Mouse (Mus musculus) limb, embryonic 12.5 days (tissue): ENCODE data around the gene Ikzf3. TPM values are rescaled to one million over a fixed set of nuclear protein-coding genes. Genes with fewer than 3 reads are reported as not detected.

Source experiments
- ATAC-seq: fragments of 200-750 bp; cut with Nextera tagmentation; 2 replicates; pipeline ENCODE4 v1.8.0; 2017; ENCODE audit warnings: low read depth, moderate TSS enrichment; ENCODE audit not compliant: insufficient number of reproducible peaks, insufficient read depth, low FRiP score, low TSS enrichment
- H3K27ac ChIP-seq: fragments of 300-500 bp; sonication (generic); 2 replicates; pipeline ENCODE4 v1.5.1; 2016; ENCODE audit warnings: mild to moderate bottlenecking, moderate library complexity
- H3K27me3 ChIP-seq: fragments of 300-500 bp; sonication (generic); 2 replicates; pipeline ENCODE4 v1.6.1; 2016; ENCODE audit warnings: mild to moderate bottlenecking, moderate library complexity
- H3K36me3 ChIP-seq: fragments of 300-500 bp; sonication (generic); 2 replicates; pipeline ENCODE4 v1.6.1; 2016; ENCODE audit warnings: mild to moderate bottlenecking, moderate library complexity
- H3K4me1 ChIP-seq: fragments of 300-500 bp; sonication (generic); replicated peaks from 2 replicates; pipeline ENCODE4 v1.6.1; 2016
- H3K4me2 ChIP-seq: fragments of 300-500 bp; sonication (generic); 2 replicates; pipeline ENCODE4 v1.6.1; 2016; ENCODE audit warnings: mild to moderate bottlenecking, moderate library complexity
- H3K4me3 ChIP-seq: fragments of 300-500 bp; sonication (generic); replicated peaks from 2 replicates; pipeline ENCODE4 v1.5.1; 2016; ENCODE audit warnings: mild to moderate bottlenecking
- H3K9ac ChIP-seq: fragments of 300-500 bp; sonication (generic); replicated peaks from 2 replicates; pipeline ENCODE4 v1.6.1; 2016; ENCODE audit warnings: mild to moderate bottlenecking, moderate library complexity
- H3K9me3 ChIP-seq: fragments of 300-500 bp; sonication (generic); 2 replicates; pipeline ENCODE4 v1.6.1; 2016; ENCODE audit warnings: mild to moderate bottlenecking, moderate library complexity
- WGBS: fragments of 180-500 bp; shearing (Covaris S2); methylation state at CpG from one replicate; pipeline ENCODE4 v1.1.7; 2016; 5-methylcytosine and 5-hydroxymethylcytosine counted together
- polyA plus RNA-seq: library from polyadenylated mRNA; unstranded; fragments of >200 nt; fragmentation: Nextera tagmentation; extraction: Ambion mirVana; gene quantifications from 2 replicates; pipeline ENCODE4 v1.2.1, GENCODE M21; 2016

The Ikzf3 gene
- polyA plus RNA-seq, 1 experiment from 2014 or later: 0.54 TPM

DNA sequence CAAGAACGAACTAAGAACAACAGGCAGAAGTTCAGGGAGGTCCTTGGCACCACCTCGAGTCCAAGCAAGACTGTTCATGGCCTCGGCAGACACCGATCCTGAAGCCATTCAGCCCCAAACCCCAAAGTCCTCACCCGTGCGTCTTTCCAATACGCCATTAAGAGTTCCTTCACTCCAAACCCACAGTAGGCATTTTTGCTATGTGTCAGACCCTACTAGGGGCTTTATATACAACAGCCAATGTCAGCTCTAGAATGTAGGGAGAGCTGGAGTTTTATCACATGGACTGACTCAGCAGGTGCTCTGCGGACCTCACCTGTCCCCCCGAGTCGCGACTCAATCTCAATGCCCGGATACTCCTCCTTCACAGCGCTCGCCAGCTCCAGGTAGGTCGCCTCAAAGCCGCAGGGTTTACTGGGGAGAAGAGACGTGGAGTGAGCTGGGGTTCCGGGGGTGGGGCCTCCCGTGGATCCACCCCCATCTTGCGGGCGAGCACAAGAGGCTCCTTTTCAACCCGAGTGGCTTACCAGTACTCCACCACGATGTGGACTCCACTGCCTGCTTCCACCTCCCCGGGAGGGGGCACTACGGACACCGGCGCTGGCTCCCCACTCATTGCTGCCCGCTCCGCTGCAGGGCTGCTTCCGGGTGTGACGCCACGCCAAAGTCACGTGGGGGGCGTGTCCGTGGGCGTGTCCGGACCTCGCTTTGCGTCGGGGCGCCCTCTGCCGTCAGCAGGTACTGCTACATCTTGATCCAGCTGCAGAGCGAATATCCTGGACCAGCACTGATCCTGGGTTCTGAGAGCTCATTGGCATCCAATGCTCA is 107.3 kb downstream of the Ikzf3 start, which contains the start of gene Mien1:
TSS of gene Mien1 (minus strand) at position 661 of the 828 bp plus-strand sequence.
- Histone ChIP-seq H3K9ac (peak within 1 kb of the TSS; percentile 57), H3K27me3 (no peaks in the 10 kb centered on the region), H3K4me3 (peak within 1 kb of the TSS; percentile 71), H3K4me1 (peaks cover 6% of the 10 kb centered on the region; the same call in 1 of the 2 replicates), H3K36me3 (peaks cover 38% of the 10 kb centered on the region), H3K4me2 (peak within 1 kb of the TSS; percentile 75), H3K27ac (0 out of 2 replicates have a peak within 1 kb of the TSS, but pooled peaks have one; percentile 45), H3K9me3 (no peaks in the 10 kb centered on the region)
- 3% methylated on average over 43 of the region's 43 CpGs for WGBS
- ATAC-seq: peak; percentile 90

DNA sequence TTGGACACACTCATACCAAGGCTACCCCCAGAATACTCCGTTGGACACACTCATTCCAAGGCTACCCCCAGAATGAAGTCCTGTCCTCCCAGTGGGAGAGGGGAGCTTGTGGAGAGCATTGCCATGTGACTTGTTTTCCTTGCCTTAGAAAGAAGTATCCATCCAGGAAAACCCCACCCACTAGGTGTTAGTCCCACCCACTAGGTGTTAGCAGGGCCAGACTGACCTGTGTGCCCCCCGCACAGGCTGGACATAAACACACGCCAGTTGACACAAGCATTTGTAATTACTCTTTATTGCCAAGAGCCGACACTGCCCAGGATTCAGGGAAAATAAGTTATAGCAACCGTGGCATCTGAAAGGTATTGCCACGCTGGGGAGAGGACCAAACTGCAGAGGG is 108.4 kb downstream of the Ikzf3 start:
- H3K4me1 ChIP-seq: peaks cover 6% of the 10 kb centered on the region; the same call in 1 of the 2 replicates
- ATAC-seq: no peak
- no peak overlapping the region for H3K4me3 ChIP-seq
- H3K27me3 ChIP-seq: no peaks in the 10 kb centered on the region
- H3K4me2 ChIP-seq: no peak overlapping the region
- H3K9me3 ChIP-seq: no peaks in the 10 kb centered on the region
- peaks cover 49% of the 10 kb centered on the region for H3K36me3 ChIP-seq
- H3K27ac ChIP-seq: no peak overlapping the region
- WGBS: 79% methylated on average over 6 of the region's 6 CpGs
- no peak overlapping the region for H3K9ac ChIP-seq

DNA sequence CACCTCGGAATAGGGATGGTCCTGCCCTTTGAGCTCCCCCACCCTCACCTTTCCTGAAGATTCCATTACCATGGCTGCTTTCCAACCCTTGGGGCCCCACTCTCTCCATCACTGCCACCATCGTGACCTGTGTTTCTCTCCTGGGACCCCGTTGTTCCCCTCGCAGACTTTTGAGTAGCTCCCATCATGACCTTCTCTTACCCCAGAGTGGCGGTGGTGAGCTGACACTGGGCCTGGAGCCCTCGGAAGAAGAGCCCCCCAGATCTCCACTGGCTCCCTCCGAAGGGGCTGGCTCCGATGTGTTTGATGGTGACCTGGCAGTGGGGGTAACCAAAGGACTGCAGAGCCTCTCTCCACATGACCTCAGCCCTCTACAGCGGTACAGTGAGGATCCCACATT is 110.1 kb downstream of the Ikzf3 start:
- WGBS: 92% methylated on average over 9 of the region's 9 CpGs
- ATAC-seq: no peak
- H3K36me3 ChIP-seq: peaks cover 66% of the 10 kb centered on the region
- H3K9ac ChIP-seq: no peak overlapping the region
- H3K27ac ChIP-seq: no peak overlapping the region
- H3K4me1 ChIP-seq: peaks cover 6% of the 10 kb centered on the region; the same call in 1 of the 2 replicates
- H3K27me3 ChIP-seq: no peaks in the 10 kb centered on the region
- no peaks in the 10 kb centered on the region for H3K9me3 ChIP-seq
- no peak overlapping the region for H3K4me2 ChIP-seq
- no peak overlapping the region for H3K4me3 ChIP-seq

DNA sequence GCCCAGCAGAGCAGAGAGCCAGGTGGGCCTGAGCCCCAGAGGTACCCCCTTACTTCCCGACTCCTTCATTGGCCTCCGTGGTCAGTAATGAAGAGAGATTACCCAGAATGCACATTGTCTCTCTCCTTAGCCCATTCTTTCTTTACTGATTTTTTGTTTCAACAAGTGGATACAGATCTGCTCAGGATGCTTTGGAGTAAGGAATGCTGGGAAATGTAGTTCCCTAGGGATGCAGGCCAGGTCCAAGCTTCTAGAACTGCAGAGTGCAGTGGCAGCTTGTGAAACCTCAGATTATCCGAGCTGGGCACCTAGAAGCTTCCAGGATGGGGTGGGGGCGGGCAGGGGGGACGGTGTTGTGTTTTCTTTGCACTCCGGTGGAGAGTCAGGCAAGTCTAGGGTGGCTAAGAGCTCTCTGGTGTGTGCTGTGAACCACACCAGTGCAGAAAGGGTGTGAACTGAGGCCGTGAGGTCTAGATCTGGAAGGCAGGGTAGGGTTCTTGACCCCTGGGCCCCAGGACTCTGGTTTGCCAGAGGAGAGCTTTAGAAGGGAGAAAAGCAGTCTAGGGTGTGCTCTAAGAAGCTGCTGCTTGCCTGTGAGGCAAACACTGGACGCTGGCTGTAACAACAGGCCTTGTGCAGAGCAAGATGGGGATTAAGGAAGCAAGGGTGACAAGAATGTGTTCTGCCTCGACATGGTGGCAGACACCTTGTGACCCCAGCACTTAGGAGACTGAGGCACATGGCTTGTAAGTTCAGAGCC is 113.9 kb downstream of the Ikzf3 start:
- no peaks in the 10 kb centered on the region for H3K4me1 ChIP-seq
- ATAC-seq: no peak
- H3K9me3 ChIP-seq: no peaks in the 10 kb centered on the region
- H3K27ac ChIP-seq: no peak overlapping the region
- no peak overlapping the region for H3K4me3 ChIP-seq
- H3K9ac ChIP-seq: no peak overlapping the region
- H3K4me2 ChIP-seq: no peak overlapping the region
- H3K36me3 ChIP-seq: peaks cover 100% of the 10 kb centered on the region
- 80% methylated on average over 9 of the region's 9 CpGs for WGBS
- H3K27me3 ChIP-seq: no peaks in the 10 kb centered on the region

DNA sequence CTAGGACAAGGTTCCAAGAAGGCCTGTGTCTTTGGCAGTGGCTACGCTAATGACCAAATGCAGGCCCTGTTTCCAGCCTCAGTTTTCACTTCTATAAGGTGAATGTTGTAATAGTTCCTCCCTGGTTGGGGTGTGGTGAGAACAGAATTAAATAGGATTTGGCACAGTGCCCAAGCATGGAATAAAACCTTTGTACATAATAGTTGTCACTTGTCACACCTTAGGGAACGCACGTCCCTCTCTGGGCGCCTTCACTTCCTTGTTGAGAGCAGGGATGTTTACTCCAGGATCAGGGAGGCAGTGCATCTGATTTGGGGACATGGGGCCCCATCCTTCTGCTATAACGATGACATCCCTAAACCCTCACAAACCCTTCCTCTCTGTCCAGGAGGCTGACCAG is 117.4 kb downstream of the Ikzf3 start:
- ATAC-seq: no peak
- Histone ChIP-seq H3K9ac (no peak overlapping the region), H3K27me3 (no peaks in the 10 kb centered on the region), H3K9me3 (no peaks in the 10 kb centered on the region), H3K4me3 (no peak overlapping the region), H3K27ac (no peak overlapping the region), H3K36me3 (peaks cover 100% of the 10 kb centered on the region), H3K4me2 (no peak overlapping the region), H3K4me1 (no peaks in the 10 kb centered on the region)
- WGBS: 90% methylated on average over 5 of the region's 5 CpGs

DNA sequence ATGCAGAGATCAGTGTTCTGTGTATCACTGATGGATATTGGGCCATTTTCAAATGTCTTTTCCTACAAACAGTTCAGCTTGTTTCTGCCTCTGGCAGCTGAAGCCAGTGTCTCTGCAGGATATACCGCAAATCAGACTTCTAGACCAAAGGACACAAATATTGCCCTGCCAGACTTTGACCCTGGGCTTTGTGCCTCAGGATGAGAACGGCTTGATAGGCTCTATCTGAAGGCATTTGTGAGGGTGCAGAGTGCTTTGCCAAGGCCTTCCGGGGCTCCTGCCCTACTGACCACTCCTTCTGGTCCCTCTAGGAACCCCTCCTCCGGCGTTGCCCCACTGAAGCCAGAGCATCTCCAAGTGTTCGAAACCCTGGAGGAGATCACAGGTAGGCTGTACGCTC is 119.2 kb downstream of the Ikzf3 start:
- H3K4me2 ChIP-seq: no peak overlapping the region
- 94% methylated on average over 7 of the region's 7 CpGs for WGBS
- no peaks in the 10 kb centered on the region for H3K4me1 ChIP-seq
- H3K4me3 ChIP-seq: no peak overlapping the region
- H3K36me3 ChIP-seq: peaks cover 100% of the 10 kb centered on the region
- H3K9ac ChIP-seq: no peak overlapping the region
- no peaks in the 10 kb centered on the region for H3K27me3 ChIP-seq
- no peak for ATAC-seq
- H3K9me3 ChIP-seq: no peaks in the 10 kb centered on the region
- H3K27ac ChIP-seq: no peak overlapping the region

DNA sequence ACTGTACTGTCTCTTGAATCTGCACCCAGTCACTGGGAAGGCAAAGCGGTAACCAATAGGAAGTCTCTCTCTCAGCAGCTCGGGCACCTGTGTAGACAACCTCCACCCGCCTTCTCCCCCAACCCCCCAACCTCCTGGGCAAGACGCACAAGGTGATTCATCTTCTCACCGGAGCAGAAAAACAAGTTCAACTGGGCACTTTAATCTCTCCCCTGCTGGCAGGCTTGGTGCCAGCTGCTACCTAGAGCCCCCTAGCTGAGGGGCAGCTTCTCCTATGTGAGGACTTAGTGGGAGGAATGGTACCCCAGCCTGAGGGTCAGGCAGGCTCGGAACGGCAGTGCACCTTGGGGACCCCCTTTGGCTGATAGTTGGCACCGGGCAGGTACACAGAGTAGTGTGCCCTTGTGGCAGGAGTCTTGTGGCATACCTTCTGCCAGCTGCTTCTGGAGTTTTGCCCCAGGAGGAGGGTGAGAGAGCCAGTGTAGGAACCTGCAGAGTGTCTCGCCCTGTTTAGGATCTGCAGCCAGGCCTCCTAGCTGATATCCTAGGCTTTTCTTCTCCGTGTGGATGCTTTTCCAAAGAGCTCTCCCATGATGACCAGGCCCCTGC is 126.8 kb downstream of the Ikzf3 start:
- H3K9ac ChIP-seq: no peak overlapping the region

DNA sequence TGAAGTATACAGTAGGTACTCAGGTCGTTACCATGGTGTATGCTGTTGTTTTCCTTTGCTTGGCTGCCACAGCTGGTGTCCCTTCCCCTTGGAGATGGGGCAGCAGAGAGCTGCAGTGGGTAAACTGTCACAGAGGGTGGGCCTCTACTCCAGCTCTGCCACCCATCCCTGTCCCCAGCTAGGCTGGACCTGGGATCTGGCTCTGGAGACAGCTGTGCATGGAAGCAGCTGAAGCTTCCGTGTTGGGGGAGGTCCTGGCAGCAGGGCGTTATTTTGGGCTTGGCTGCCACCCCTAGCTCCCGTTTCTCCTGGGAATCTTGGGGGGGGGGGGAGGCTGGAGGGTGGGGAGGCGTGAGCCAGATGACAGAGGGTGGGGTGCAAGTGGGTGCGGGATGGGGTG is 127.6 kb downstream of the Ikzf3 start:
- Histone ChIP-seq H3K4me1 (peaks cover 30% of the 10 kb centered on the region), H3K4me3 (no peak overlapping the region), H3K27me3 (0 out of 2 replicates have a peak, but pooled peaks cover 2% of the 10 kb centered on the region), H3K4me2 (no peak overlapping the region), H3K27ac (no peak overlapping the region), H3K36me3 (peaks cover 50% of the 10 kb centered on the region), H3K9ac (no peak overlapping the region), H3K9me3 (no peaks in the 10 kb centered on the region)
- 59% methylated on average over 5 of the region's 6 CpGs for WGBS
- ATAC-seq: no peak

More for the DNA sequence above, 126.8 kb downstream of the Ikzf3 start:
- no peaks in the 10 kb centered on the region for H3K9me3 ChIP-seq
- no peak for ATAC-seq
- H3K4me3 ChIP-seq: no peak overlapping the region
- 0 out of 2 replicates have a peak, but pooled peaks cover 2% of the 10 kb centered on the region for H3K27me3 ChIP-seq
- peaks cover 58% of the 10 kb centered on the region for H3K36me3 ChIP-seq
- WGBS: 82% methylated on average over 10 of the region's 10 CpGs
- no peak overlapping the region for H3K4me2 ChIP-seq
- peaks cover 24% of the 10 kb centered on the region for H3K4me1 ChIP-seq
- H3K27ac ChIP-seq: no peak overlapping the region

DNA sequence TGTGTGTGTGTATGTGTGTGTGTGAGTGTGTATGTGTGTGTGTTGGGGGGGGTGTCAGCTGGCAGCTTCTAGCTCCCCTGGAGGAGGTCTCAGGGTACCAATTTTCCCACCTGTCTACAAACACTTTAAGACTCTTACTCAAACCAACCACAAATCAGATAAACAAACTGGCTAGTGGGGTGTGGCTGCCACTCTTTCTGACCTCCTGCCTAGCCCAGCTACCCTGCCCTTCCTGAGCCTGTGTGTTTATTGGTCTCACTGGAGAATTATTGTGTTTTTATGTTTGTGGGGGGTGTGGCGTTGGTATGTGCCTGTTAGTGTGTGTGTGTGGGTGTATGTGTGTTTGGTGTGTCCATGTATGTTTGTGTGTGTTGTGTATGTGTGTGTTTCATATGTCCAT is 128.8 kb downstream of the Ikzf3 start:
- H3K27ac ChIP-seq: no peak overlapping the region
- 66% methylated on average over 1 of the region's 1 CpGs for WGBS
- H3K36me3 ChIP-seq: peaks cover 38% of the 10 kb centered on the region
- peaks cover 30% of the 10 kb centered on the region for H3K4me1 ChIP-seq
- H3K4me3 ChIP-seq: no peak overlapping the region
- H3K9ac ChIP-seq: no peak overlapping the region
- H3K27me3 ChIP-seq: 0 out of 2 replicates have a peak, but pooled peaks cover 2% of the 10 kb centered on the region
- no peaks in the 10 kb centered on the region for H3K9me3 ChIP-seq
- H3K4me2 ChIP-seq: no peak overlapping the region
- no peak for ATAC-seq
